Mouse (Mus musculus) heart, postnatal 0 days (tissue): ENCODE measurements around the gene Prx.

ENCODE experiments used
- CTCF ChIP-seq: IDR thresholded peaks from 2 replicates; pipeline ENCODE4 v1.5.1; 2016; ENCODE audit warnings: antibody characterized with exemption, control low read depth, low read depth
- EP300 ChIP-seq: IDR thresholded peaks from 2 replicates; pipeline ENCODE4 v1.6.1; 2016; ENCODE audit warnings: antibody characterized with exemption, low read depth

DNA sequence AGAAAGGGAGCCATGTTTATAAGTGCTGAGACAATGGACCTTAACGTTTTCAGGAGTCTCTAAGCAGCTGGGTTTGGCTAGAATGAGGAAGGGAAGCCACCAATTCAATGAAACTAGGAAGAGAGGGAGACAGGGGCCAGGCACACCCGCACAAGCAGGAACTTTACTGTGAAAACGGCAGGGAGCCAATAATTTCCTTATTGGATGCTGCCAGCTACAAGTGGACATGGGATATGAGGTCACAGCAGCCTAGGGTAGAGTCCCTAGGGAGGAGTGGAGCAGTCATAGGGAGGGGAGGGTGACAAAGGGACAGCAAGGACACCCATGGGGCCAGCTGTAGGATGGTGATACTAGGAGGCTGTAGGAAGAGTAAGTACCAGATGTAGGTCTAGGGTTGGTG lies 6.1 kb upstream of the Prx start:
- TF ChIP-seq CTCF (no peak), EP300 (no peak)
